Mouse (Mus musculus) megakaryocyte, adult 5-6 weeks (primary cell): ENCODE measurements around the gene Hist1h3c. TPM values are rescaled to one million over a fixed set of nuclear protein-coding genes. Genes with fewer than 3 reads are reported as not detected.
"Not testable (repeated sequence)": the region's sequence is repeated elsewhere in the genome, so short reads cannot be mapped to it uniquely, and the experiment has no call there.

Source experiments
- ATAC-seq: 2 replicates; pipeline ENCODE4 v1.8.0; 2016; ENCODE audit warnings: mild to moderate bottlenecking, inconsistent platforms; ENCODE audit not compliant: poor library complexity, severe bottlenecking
- total RNA-seq, 2 experiments: library from RNA; stranded (forward) in 1 of 2; stranded (reverse) in 1 of 2; fragments of 153-499, 151-499 nt in 1 of 2; fragments of 221-1000, 200-1000 nt in 1 of 2; gene quantifications; 2 replicates each; pipeline versions ENCODE4 v1.2.3 to v1.2.4; 2015 to 2017

Hist1h3c gene
- total RNA-seq (2015) (115 and 119 TPM in 2 replicates), total RNA-seq (2017) (508 and 593 TPM in 2 replicates)

GRCm38 (mm10) chr13:23745381-23746161 is at the start of gene Hist1h3c:
Gene Hist1h3c, minus strand, starts transcription at chr13:23745602.
- ATAC-seq: peak; percentile 55

GRCm38 (mm10) chr13:23792520-23792919 is 47.1 kb upstream of the Hist1h3c start:
- 0 out of 2 replicates have a peak, but pooled peaks have one; percentile 51 for ATAC-seq

- no peak for ATAC-seq
These were observed 33.6 kb upstream of the Hist1h3c start for GRCm38 (mm10) chr13:23779025-23779424.

- peak; percentile 71 for ATAC-seq
These were observed 32.9 kb upstream of the Hist1h3c start for GRCm38 (mm10) chr13:23778339-23778738.

- 0 out of 2 replicates have a peak, but pooled peaks have one; percentile 38 for ATAC-seq
These were observed 27.3 kb upstream of the Hist1h3c start for GRCm38 (mm10) chr13:23772561-23773313.

GRCm38 (mm10) chr13:23769613-23770012 is 24.2 kb upstream of the Hist1h3c start, which contains the start of gene Trim38:
Gene Trim38, plus strand, starts transcription at chr13:23769913.
- not testable (repeated sequence) for ATAC-seq

- no peak; the same call in 1 of the 2 replicates for ATAC-seq
These were observed 23.5 kb upstream of the Hist1h3c start for GRCm38 (mm10) chr13:23768834-23769397.

GRCm38 (mm10) chr13:23766772-23767171 is 21.4 kb upstream of the Hist1h3c start:
- ATAC-seq: no peak

- ATAC-seq: no peak
These were observed 19.7 kb upstream of the Hist1h3c start for GRCm38 (mm10) chr13:23765172-23765513.

- ATAC-seq: no peak
These were observed 19.1 kb upstream of the Hist1h3c start for GRCm38 (mm10) chr13:23764324-23765171.

- peak; percentile 59 for ATAC-seq
These were observed 18.4 kb upstream of the Hist1h3c start, which contains the start of gene Hist1h1a for GRCm38 (mm10) chr13:23763586-23764323. Gene Hist1h1a, plus strand, starts transcription at chr13:23763666.

GRCm38 (mm10) chr13:23763242-23763585 is 17.8 kb upstream of the Hist1h3c start:
- no peak for ATAC-seq

- peak; percentile 52 for ATAC-seq
These were observed 16.7 kb upstream of the Hist1h3c start, which contains the start of gene Hist1h3a for GRCm38 (mm10) chr13:23761871-23762821. Gene Hist1h3a, minus strand, starts transcription at chr13:23762386.

GRCm38 (mm10) chr13:23760972-23761864 is 15.8 kb upstream of the Hist1h3c start, which contains the start of gene Hist1h4a:
Gene Hist1h4a, minus strand, starts transcription at chr13:23761230.
- ATAC-seq: peak; percentile 49

- ATAC-seq: no peak
These were observed 15.0 kb upstream of the Hist1h3c start for GRCm38 (mm10) chr13:23760240-23760971.

GRCm38 (mm10) chr13:23759916-23760239 is 14.5 kb upstream of the Hist1h3c start:
- no peak for ATAC-seq

GRCm38 (mm10) chr13:23759251-23759771 is 13.9 kb upstream of the Hist1h3c start:
- no peak for ATAC-seq
